Mouse (Mus musculus) myocyte (in vitro differentiated cells): ENCODE data around the gene Dlgap4. TPM values are rescaled to one million over a fixed set of nuclear protein-coding genes. Genes with fewer than 3 reads are reported as not detected.

ENCODE experiments used
- H3K27me3 ChIP-seq: one replicate; pipeline ENCODE4 v1.6.1; 2011; ENCODE audit not compliant: control insufficient read depth, insufficient read depth, insufficient read length
- H3K36me3 ChIP-seq: one replicate; pipeline ENCODE4 v1.6.1; 2011; ENCODE audit not compliant: control insufficient read depth, insufficient read depth
- H3K4me2 ChIP-seq: one replicate; pipeline ENCODE4 v1.6.1; 2011; ENCODE audit warnings: low read depth, control low read depth
- H3K4me3 ChIP-seq: one replicate; pipeline ENCODE4 v1.5.1; 2011; ENCODE audit warnings: mild to moderate bottlenecking, control low read depth, moderate library complexity
- H3K79me2 ChIP-seq: one replicate; pipeline ENCODE4 v1.6.1; 2011; ENCODE audit not compliant: control insufficient read depth, insufficient read depth
- H3ac ChIP-seq: one replicate; pipeline ENCODE4 v1.6.1; 2011; ENCODE audit not compliant: control insufficient read depth, insufficient read length
- CEBPB ChIP-seq: IDR thresholded peaks from 2 replicates; pipeline ENCODE4 v1.6.1; 2011; ENCODE audit warnings: mild to moderate bottlenecking, moderate library complexity; ENCODE audit not compliant: poor library complexity, insufficient read depth, severe bottlenecking
- E2F4 ChIP-seq: IDR thresholded peaks from one replicate; pipeline ENCODE4 v1.6.1; 2011; ENCODE audit warnings: mild to moderate bottlenecking, control low read depth, moderate library complexity; ENCODE audit not compliant: insufficient read depth
- MAX ChIP-seq: IDR thresholded peaks from one replicate; pipeline ENCODE4 v1.6.1; 2011; ENCODE audit warnings: low read depth, mild to moderate bottlenecking, control low read depth
- MYOD1 ChIP-seq, 3 experiments: IDR thresholded peaks; one replicate each; pipeline ENCODE4 v1.6.1; 2011; ENCODE audit warnings: control low read depth in 2 of 3, low read depth in 2 of 3, mild to moderate bottlenecking in 2 of 3, moderate library complexity in 1 of 3; ENCODE audit not compliant: insufficient read length in 2 of 3, control insufficient read depth in 1 of 3
- MYOG ChIP-seq, 3 experiments: IDR thresholded peaks; one replicate each; pipeline ENCODE4 v1.6.1; 2011; ENCODE audit warnings: control low read depth in 2 of 3, low read depth in 2 of 3, mild to moderate bottlenecking in 2 of 3; ENCODE audit not compliant: insufficient read length in 2 of 3, control insufficient read depth in 1 of 3, insufficient read depth in 1 of 3
- POLR2A ChIP-seq: IDR thresholded peaks from one replicate; pipeline ENCODE4 v1.6.1; 2011; ENCODE audit warnings: low read depth, mild to moderate bottlenecking, control low read depth, moderate library complexity; ENCODE audit not compliant: insufficient read length
- POLR2AphosphoS2 ChIP-seq: IDR thresholded peaks from one replicate; pipeline ENCODE4 v1.6.1; 2011; ENCODE audit warnings: low read depth, control low read depth; ENCODE audit not compliant: insufficient read length
- REST ChIP-seq: IDR thresholded peaks from one replicate; pipeline ENCODE4 v1.6.1; 2011; ENCODE audit warnings: mild to moderate bottlenecking, control low read depth, moderate library complexity; ENCODE audit not compliant: insufficient read depth, insufficient read length
- SRF ChIP-seq: IDR thresholded peaks from one replicate; pipeline ENCODE4 v1.6.1; 2011; ENCODE audit warnings: low read depth; ENCODE audit not compliant: control insufficient read depth, insufficient read length
- TCF12 ChIP-seq: IDR thresholded peaks from one replicate; pipeline ENCODE4 v1.6.1; 2011; ENCODE audit warnings: mild to moderate bottlenecking, control low read depth; ENCODE audit not compliant: poor library complexity, insufficient read depth, severe bottlenecking
- TCF3 ChIP-seq: IDR thresholded peaks from one replicate; pipeline ENCODE4 v1.6.1; 2011; ENCODE audit warnings: low read depth, control low read depth; ENCODE audit not compliant: insufficient read length
- USF1 ChIP-seq: IDR thresholded peaks from one replicate; pipeline ENCODE4 v1.6.1; 2011; ENCODE audit warnings: low read depth, mild to moderate bottlenecking, control low read depth, moderate library complexity
- polyA plus RNA-seq: library from polyadenylated mRNA; unstranded; fragments of >200 nt; fragmentation: generic; extraction: Trizol; gene quantifications from one replicate; pipeline ENCODE4 v1.2.1, GENCODE M21; 2012; ENCODE audit warnings: missing spikeins

Gene Dlgap4
- polyA plus RNA-seq, 1 experiment = 176 TPM

DNA sequence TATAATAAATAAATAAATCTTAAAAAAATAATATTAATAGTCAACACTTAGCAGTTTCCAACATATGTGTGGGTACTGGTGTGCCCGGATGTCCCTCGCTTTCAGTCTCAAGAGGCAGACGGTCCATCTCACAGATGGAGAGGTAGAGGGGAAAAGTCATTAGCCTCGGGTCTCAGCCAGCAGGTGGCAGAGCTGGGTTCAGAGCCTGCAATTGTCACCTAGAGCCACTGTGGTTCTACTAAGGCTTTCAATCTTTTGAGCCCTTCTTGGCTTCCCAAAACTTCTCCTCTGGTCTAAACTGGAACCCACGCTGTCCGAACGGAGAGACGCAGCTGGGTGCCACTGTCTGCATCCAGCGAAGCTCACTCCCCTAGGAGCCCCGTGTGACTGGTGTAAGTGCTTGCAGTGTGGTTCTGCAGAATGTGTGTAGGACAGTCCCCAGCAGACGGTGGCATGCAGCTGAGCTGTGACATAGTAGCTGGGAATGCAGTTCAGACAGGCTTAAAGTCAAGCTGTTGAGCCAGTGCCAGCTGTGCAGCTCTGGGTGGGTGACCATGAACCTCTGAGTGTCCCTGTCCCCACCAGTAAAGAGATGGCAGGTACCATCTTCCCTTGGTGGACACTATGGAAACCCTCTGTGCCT is 29.2 kb upstream of the Dlgap4 start:
- H3K4me2 ChIP-seq = no peak overlapping the region
- H3K36me3 ChIP-seq = no peaks in the 10 kb centered on the region
- H3K27me3 ChIP-seq = peaks cover 37% of the 10 kb centered on the region
- no peak for TF ChIP-seq MAX
- no peak for TF ChIP-seq SRF
- no peak for TF ChIP-seq TCF3
- TF ChIP-seq POLR2A = no peak
- no peak for TF ChIP-seq E2F4
- TF ChIP-seq MYOD1 (IDR thresholded peaks at IDR 0.05; ENCODE audit: control insufficient read depth in 1 of 3, insufficient read length in 2 of 3, low read depth in 2 of 3) = no peak
- no peak for TF ChIP-seq TCF12
- no peak for TF ChIP-seq MYOG (IDR thresholded peaks at IDR 0.05; ENCODE audit: control insufficient read depth in 1 of 3, insufficient read depth in 1 of 3, insufficient read length in 2 of 3, low read depth in 2 of 3)
- no peak for TF ChIP-seq USF1
- TF ChIP-seq POLR2AphosphoS2 = no peak
- no peak for TF ChIP-seq REST
- no peak for TF ChIP-seq CEBPB
- no peak overlapping the region for H3K4me3 ChIP-seq
- H3ac ChIP-seq = no peak overlapping the region
- no peaks in the 10 kb centered on the region for H3K79me2 ChIP-seq

DNA sequence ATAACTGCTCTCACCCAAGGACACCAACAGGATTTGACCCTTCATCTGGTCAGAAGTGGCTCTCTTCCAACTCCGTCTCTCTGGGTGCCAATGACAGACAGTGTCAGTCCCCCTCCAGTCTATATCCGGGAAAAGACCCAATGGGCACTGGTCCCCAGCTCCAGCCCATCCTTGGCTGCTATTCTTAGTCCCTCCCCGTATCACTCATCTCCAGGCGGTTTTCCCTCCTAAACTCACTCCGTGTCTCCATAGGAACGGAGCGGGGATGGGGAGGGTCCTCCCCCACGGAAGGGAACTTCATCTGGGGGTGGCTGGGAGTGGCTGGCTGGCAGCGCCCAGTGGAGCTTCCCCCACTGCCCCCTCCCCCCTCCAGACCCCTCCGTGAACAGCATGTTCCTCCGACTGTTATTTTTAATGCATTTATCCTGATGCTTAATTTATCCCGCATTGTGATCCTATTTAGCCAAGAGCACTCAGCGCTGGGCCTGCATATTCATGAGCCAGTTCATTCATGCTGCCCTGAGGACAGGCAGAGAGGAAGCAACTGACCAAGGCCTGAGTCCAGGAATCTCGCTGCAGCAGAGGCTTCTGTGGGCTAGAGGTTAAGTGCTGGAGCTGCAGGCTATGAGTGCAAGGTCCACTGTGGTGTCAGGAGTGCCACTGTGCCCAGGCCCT is 28.6 kb upstream of the Dlgap4 start:
- Histone ChIP-seq H3K36me3 (no peaks in the 10 kb centered on the region), H3K4me3 (no peak overlapping the region), H3K79me2 (no peaks in the 10 kb centered on the region), H3K4me2 (no peak overlapping the region), H3K27me3 (peaks cover 32% of the 10 kb centered on the region), H3ac (no peak overlapping the region)
- no peak for TF ChIP-seq POLR2A
- no peak for TF ChIP-seq MYOD1 (IDR thresholded peaks at IDR 0.05; ENCODE audit: control insufficient read depth in 1 of 3, insufficient read length in 2 of 3, low read depth in 2 of 3)
- no peak for TF ChIP-seq TCF3
- no peak for TF ChIP-seq REST
- TF ChIP-seq CEBPB = no peak
- TF ChIP-seq E2F4 = no peak
- no peak for TF ChIP-seq TCF12
- TF ChIP-seq MYOG (IDR thresholded peaks at IDR 0.05; ENCODE audit: control insufficient read depth in 1 of 3, insufficient read depth in 1 of 3, insufficient read length in 2 of 3, low read depth in 2 of 3) = no peak
- TF ChIP-seq USF1 = no peak
- no peak for TF ChIP-seq MAX
- TF ChIP-seq POLR2AphosphoS2 = no peak
- no peak for TF ChIP-seq SRF

DNA sequence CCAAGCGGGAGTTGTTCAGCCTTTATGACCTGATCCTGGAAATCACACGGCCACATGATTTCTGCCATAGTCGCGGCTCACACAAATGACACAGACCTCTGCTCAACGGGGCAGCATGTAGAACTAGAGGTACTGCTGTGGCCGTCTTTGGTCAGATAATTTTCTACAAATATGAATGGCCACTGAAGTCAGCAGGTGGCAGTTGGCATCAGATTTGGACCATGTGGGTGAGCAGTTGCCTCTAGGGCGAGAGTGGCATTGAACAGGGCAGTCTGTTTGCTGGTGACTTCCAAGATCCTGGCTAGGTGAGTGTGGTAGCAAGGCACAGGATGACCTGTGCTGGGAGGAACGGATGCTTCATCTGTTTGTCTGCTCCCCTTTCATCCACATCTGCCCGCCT is 24.0 kb upstream of the Dlgap4 start:
- H3ac ChIP-seq = no peak overlapping the region
- H3K79me2 ChIP-seq = no peaks in the 10 kb centered on the region
- H3K36me3 ChIP-seq = no peaks in the 10 kb centered on the region
- H3K27me3 ChIP-seq = peaks cover 13% of the 10 kb centered on the region
- H3K4me3 ChIP-seq = no peak overlapping the region
- no peak for TF ChIP-seq SRF
- no peak for TF ChIP-seq MYOD1 (IDR thresholded peaks at IDR 0.05; ENCODE audit: control insufficient read depth in 1 of 3, insufficient read length in 2 of 3, low read depth in 2 of 3)
- TF ChIP-seq MAX = no peak
- no peak for TF ChIP-seq E2F4
- no peak for TF ChIP-seq MYOG (IDR thresholded peaks at IDR 0.05; ENCODE audit: control insufficient read depth in 1 of 3, insufficient read depth in 1 of 3, insufficient read length in 2 of 3, low read depth in 2 of 3)
- TF ChIP-seq CEBPB = no peak
- no peak for TF ChIP-seq TCF3
- no peak for TF ChIP-seq TCF12
- TF ChIP-seq USF1 = no peak
- TF ChIP-seq POLR2AphosphoS2 = no peak
- TF ChIP-seq POLR2A = no peak
- TF ChIP-seq REST = no peak
- no peak overlapping the region for H3K4me2 ChIP-seq

DNA sequence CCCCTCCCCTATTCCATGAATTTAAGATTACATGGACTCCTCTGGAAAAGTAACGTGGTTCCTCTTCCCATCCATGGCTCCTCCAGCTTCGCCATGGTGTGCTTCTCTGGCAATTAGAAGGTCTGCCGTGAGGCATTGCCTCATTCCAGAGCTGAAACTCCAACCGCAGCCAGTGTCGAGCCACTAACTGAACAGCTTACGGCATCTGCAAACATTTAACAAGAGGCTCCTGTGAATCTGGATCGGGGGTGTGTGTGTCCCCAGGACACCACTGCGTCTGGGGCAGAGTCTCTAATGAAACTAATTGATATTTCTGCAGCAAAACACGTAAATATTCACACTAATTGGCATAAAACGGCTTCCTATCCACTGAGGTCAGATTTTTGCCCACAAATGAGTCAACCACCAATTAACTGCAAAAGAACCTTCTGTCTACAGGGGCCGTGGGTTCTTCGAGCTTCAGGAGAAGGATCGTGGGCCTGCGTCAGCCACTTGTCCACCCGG is 18.5 kb upstream of the Dlgap4 start:
- Histone ChIP-seq H3K36me3 (no peaks in the 10 kb centered on the region), H3ac (no peak overlapping the region), H3K4me3 (no peak overlapping the region), H3K4me2 (no peak overlapping the region), H3K27me3 (peaks cover 34% of the 10 kb centered on the region), H3K79me2 (no peaks in the 10 kb centered on the region)
- TF ChIP-seq E2F4 (no peak), USF1 (no peak), MYOD1 (IDR thresholded peaks at IDR 0.05; ENCODE audit: control insufficient read depth in 1 of 3, insufficient read length in 2 of 3, low read depth in 2 of 3) (no peak), SRF (no peak), POLR2A (no peak), MAX (no peak), REST (no peak), TCF3 (no peak), CEBPB (no peak), MYOG (IDR thresholded peaks at IDR 0.05; ENCODE audit: control insufficient read depth in 1 of 3, insufficient read depth in 1 of 3, insufficient read length in 2 of 3, low read depth in 2 of 3) (no peak), TCF12 (no peak), POLR2AphosphoS2 (no peak)

DNA sequence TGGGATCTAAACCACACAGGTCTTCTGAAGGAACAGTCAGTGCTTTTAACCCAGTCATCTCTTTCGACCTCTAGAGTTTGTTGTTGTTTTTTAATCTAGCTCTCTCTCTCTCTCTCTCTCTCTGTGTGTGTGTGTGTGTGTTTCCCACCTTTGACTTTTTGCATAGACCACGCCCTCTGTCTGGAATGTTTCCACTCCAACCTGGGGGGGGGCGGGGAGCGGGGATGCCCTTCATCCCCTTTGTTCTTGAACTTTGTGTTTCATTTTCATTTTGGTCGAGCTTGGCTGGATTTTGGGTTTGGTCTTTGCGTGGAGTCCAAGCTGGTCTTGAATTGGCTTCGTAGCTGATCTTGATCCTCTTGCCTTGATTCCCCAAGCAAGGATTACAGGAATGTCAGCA is 10.9 kb upstream of the Dlgap4 start:
- Histone ChIP-seq H3K79me2 (no peaks in the 10 kb centered on the region), H3K4me2 (no peak overlapping the region), H3K4me3 (no peak overlapping the region), H3K36me3 (no peaks in the 10 kb centered on the region), H3ac (no peak overlapping the region), H3K27me3 (peaks cover 59% of the 10 kb centered on the region)
- TF ChIP-seq TCF12 (no peak), MAX (no peak), SRF (no peak), USF1 (no peak), REST (no peak), POLR2A (no peak), CEBPB (no peak), TCF3 (no peak)
